Mouse (Mus musculus) lung, adult 2 months (tissue): ENCODE measurements around the gene Dnah12.

Source experiments
- CTCF ChIP-seq: fragments of 200-500 bp; IDR thresholded peaks from 2 replicates; pipeline ENCODE4 v1.5.1; 2011; ENCODE audit warnings: mild to moderate bottlenecking, low read length, control low read depth; ENCODE audit not compliant: insufficient read depth
- POLR2A ChIP-seq: fragments of 200-500 bp; IDR thresholded peaks from 2 replicates; pipeline ENCODE4 v1.6.1; 2011; ENCODE audit warnings: low read depth, mild to moderate bottlenecking, control low read depth, low read length, borderline replicate concordance; ENCODE audit errors: extremely low read depth

- TF ChIP-seq CTCF: no peak
- no peak for TF ChIP-seq POLR2A
Measured at GRCm38 (mm10) chr14:26667991-26668370, 25.1 kb upstream of the Dnah12 start.
